Mouse (Mus musculus) T-helper 17 cell (primary cell): ENCODE measurements at regions not wholly inside any gene's neighbourhood (a gene's known extent, or its start where the extent isn't known, plus 50 kb on each side); places are given as distances from the start of the nearest gene placed in this dataset.

Source experiments
- in situ Hi-C, 2 experiments: fragments of 300-600 bp; cut with MboI, MseI; formaldehyde crosslinking; loops; 1 replicate in 1 of 2; 2 replicates in 1 of 2; pipeline ENCODE4 v1.15.1; 2025; ENCODE audit warnings: high pct_unique_total_duplicates in 2 of 2

- in situ Hi-C loops: no loop called here
Observed at GRCm38 (mm10) chr9:117967080-117967479, 73.2 kb upstream of the Azi2 start.

- in situ Hi-C loops: no loop called here
Observed at GRCm38 (mm10) chr9:117966326-117966989, 73.8 kb upstream of the Azi2 start.

GRCm38 (mm10) chr9:117962088-117963030 lies 77.9 kb upstream of the Azi2 start:
- in situ Hi-C loops: no loop called here

- in situ Hi-C loops: no loop called here
Observed at GRCm38 (mm10) chr9:117959845-117960244, 80.5 kb upstream of the Azi2 start.

- in situ Hi-C loops: no loop called here
Observed at GRCm38 (mm10) chr9:117957195-117957594, 83.1 kb upstream of the Azi2 start.

- in situ Hi-C loops: no loop called here
Observed at GRCm38 (mm10) chr9:117956691-117957090, 83.6 kb upstream of the Azi2 start.

- in situ Hi-C loops: loop anchor here in 1 of 2 experiments (5.0 to 10.0 kb wide), 2 partner anchors 220 to 567 kb away; no protein-coding TSS in a partner anchor
Observed at GRCm38 (mm10) chr9:117927466-117927847, 112.8 kb upstream of the Azi2 start.

GRCm38 (mm10) chr9:117926700-117927465 lies 113.4 kb upstream of the Azi2 start:
- in situ Hi-C loops: loop anchor here in 1 of 2 experiments (5.0 to 10.0 kb wide), 2 partner anchors 220 to 568 kb away; no protein-coding TSS in a partner anchor

GRCm38 (mm10) chr9:117922992-117923391 lies 117.3 kb upstream of the Azi2 start:
- in situ Hi-C loops: loop anchor here in 1 of 2 experiments (10.0 kb wide), 1 partner anchor 572 kb away; no protein-coding TSS in a partner anchor

GRCm38 (mm10) chr9:117907895-117908424 lies 132.3 kb upstream of the Azi2 start:
- in situ Hi-C loops: loop anchor here in 1 of 2 experiments (5.0 kb wide), 1 partner anchor 129 kb away; no protein-coding TSS in a partner anchor

- in situ Hi-C loops: loop anchor here in 1 of 2 experiments (5.0 kb wide), 1 partner anchor 132 kb away; no protein-coding TSS in a partner anchor
Observed at GRCm38 (mm10) chr9:117905045-117905747, 135.1 kb upstream of the Azi2 start.

- in situ Hi-C loops: loop anchor here in 1 of 2 experiments (5.0 kb wide), 1 partner anchor 133 kb away; no protein-coding TSS in a partner anchor
Observed at GRCm38 (mm10) chr9:117904621-117905020, 135.7 kb upstream of the Azi2 start.

- in situ Hi-C loops: no loop called here
Observed at GRCm38 (mm10) chr9:117903025-117903424, 137.3 kb upstream of the Azi2 start.

- in situ Hi-C loops: no loop called here
Observed at GRCm38 (mm10) chr9:117902239-117902939, 137.9 kb upstream of the Azi2 start.

- in situ Hi-C loops: no loop called here
Observed at GRCm38 (mm10) chr9:117900631-117901030, 139.7 kb upstream of the Azi2 start.

- in situ Hi-C loops: no loop called here
Observed at GRCm38 (mm10) chr9:117896517-117896916, 143.8 kb upstream of the Azi2 start.

- in situ Hi-C loops: no loop called here
Observed at GRCm38 (mm10) chr9:117892601-117893000, 147.7 kb upstream of the Azi2 start.

- in situ Hi-C loops: no loop called here
Observed at GRCm38 (mm10) chr9:117873172-117873571, 167.1 kb upstream of the Azi2 start.

- in situ Hi-C loops: no loop called here
Observed at GRCm38 (mm10) chr9:117872387-117873081, 167.8 kb upstream of the Azi2 start.
